Mouse (Mus musculus) embryonic fibroblast, embryonic 13.5 days (primary cell): ENCODE data around the gene Scgb1b27. TPM values are rescaled to one million over a fixed set of nuclear protein-coding genes. Genes with fewer than 3 reads are reported as not detected.
"Not testable (repeated sequence)": the region's sequence is repeated elsewhere in the genome, so short reads cannot be mapped to it uniquely, and the experiment has no call there.

ENCODE experiments used
- H3K27ac ChIP-seq: 2 replicates; pipeline ENCODE4 v1.5.1; 2012; ENCODE audit warnings: low read length, control low read depth, inconsistent platforms; ENCODE audit not compliant: insufficient read depth
- H3K4me1 ChIP-seq: 2 replicates; pipeline ENCODE4 v1.6.1; 2011; ENCODE audit warnings: low read length; ENCODE audit not compliant: control insufficient read depth, insufficient read depth
- H3K4me3 ChIP-seq: 2 replicates; pipeline ENCODE4 v1.5.1; 2011; ENCODE audit warnings: mild to moderate bottlenecking, control low read depth, low read length; ENCODE audit not compliant: insufficient read depth
- CTCF ChIP-seq: IDR thresholded peaks from 2 replicates; pipeline ENCODE4 v1.5.1; 2011; ENCODE audit warnings: mild to moderate bottlenecking, control low read depth, low read length, moderate library complexity, borderline replicate concordance; ENCODE audit not compliant: insufficient read depth
- POLR2A ChIP-seq: IDR thresholded peaks from 2 replicates; pipeline ENCODE4 v1.6.1; 2011; ENCODE audit warnings: low read depth, mild to moderate bottlenecking, control low read depth, low read length, moderate library complexity
- polyA plus RNA-seq: library from polyadenylated mRNA; stranded (reverse); fragments of >200 nt; gene quantifications from 2 replicates; pipeline ENCODE4 v1.2.4, GENCODE M21; 2011; ENCODE audit warnings: low read depth; ENCODE audit not compliant: missing spikeins, insufficient read length

The Scgb1b27 gene
- polyA plus RNA-seq = not detected in 2 replicates

DNA sequence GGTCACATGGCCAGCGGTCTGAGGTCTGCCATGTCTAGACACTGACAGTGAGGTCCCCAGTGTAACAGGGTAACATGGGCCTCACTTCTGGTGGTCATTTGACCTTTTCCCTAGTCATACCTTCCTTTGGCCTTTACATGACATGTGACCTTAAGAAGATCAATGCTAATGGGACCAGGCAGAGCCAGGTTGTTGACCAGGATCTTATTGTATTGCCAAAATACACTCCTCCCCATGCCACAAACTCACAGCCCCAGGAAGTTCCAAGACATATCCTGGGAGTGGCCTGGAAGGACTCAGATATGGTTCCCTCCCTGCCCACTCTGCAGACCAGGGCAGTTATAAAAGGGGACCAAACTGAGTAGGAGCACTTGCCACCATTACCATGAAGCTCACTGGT is at the start of gene Scgb1b27:
Scgb1b27 (plus strand) TSS at position 301 of the 400 bp plus-strand sequence.
- not testable (repeated sequence) for H3K4me3 ChIP-seq, H3K4me1 ChIP-seq, H3K27ac ChIP-seq

DNA sequence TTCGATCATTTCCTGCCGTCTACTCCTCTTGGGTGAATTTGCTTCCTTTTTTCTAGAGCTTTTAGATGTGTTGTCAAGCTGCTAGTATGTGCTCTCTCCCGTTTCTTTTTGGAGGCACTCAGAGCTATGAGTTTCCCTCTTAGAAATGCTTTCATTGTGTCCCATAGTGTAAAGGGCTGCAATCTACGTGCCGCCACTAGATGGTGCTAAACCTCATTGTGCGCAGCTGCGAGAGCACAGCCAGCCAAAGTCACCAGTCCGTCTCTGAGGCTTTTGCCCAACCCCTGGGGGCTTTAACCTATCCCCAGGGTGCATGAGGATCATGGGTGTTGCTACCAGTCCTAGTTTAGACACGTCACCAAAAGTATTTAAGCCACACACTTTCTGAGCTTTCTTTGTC is 39.0 kb upstream of the Scgb1b27 start:
- H3K4me1 ChIP-seq, H3K4me3 ChIP-seq, H3K27ac ChIP-seq: not testable (repeated sequence)
- peak; percentile 55; the same call in 1 of the 2 replicates for TF ChIP-seq CTCF

- no peak within 1 kb of the TSS for H3K27ac ChIP-seq
- no peak within 1 kb of the TSS for H3K4me3 ChIP-seq
- no peaks in the 10 kb centered on the region for H3K4me1 ChIP-seq
- TF ChIP-seq CTCF (no peak), POLR2A (no peak)
Observed at GRCm38 (mm10) chr7:34013842-34014241, 7.4 kb upstream of the Scgb1b27 start, which contains the start of gene Scgb2b27. Gene Scgb2b27 (minus strand): TSS chr7:34013942.

GRCm38 (mm10) chr7:34025641-34026040 is 4.4 kb downstream of the Scgb1b27 start:
- Histone ChIP-seq H3K4me3 (no peak overlapping the region), H3K27ac (no peak overlapping the region), H3K4me1 (no peaks in the 10 kb centered on the region)
- no peak for TF ChIP-seq POLR2A
- TF ChIP-seq CTCF = no peak

DNA sequence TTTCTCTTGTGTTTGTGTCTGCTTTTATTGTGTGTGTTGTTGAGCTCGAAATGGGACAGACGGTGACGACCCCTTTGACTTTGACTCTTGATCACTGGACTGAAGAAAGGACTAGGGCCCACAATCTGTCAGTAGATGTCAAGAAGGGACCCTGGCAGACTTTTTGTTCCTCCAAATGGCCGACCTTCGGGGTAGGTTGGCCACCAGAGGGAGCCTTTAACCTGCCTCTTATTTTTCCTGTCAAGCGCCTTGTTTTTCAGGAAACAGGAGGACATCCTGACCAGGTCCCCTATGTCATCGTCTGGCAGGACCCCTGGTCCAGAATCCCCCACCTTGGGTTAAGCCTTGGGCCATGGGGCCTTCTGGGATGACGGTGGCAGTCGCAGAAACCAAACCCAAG is 5.9 kb downstream of the Scgb1b27 start:
- H3K27ac ChIP-seq, H3K4me1 ChIP-seq, H3K4me3 ChIP-seq: not testable (repeated sequence)

DNA sequence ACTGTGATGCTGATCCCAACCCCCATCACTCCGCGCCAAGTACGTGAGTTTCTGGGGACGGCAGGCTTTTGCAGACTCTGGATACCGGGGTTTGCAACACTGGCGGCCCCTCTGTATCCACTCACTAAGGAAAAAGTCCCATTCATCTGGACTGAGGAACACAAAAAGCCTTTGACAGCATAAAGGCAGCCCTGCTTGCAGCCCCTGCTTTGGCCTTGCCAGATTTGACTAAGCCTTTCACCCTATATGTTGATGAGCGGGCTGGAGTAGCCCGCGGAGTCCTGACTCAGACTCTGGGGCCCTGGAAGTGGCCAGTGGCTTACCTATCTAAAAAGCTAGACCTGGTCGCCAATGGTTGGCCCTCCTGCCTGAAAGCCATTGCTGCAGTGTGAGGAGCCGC is 8.7 kb downstream of the Scgb1b27 start:
- Histone ChIP-seq H3K27ac (no peak overlapping the region), H3K4me3 (no peak overlapping the region)
- TF ChIP-seq CTCF = no peak
- no peak for TF ChIP-seq POLR2A

DNA sequence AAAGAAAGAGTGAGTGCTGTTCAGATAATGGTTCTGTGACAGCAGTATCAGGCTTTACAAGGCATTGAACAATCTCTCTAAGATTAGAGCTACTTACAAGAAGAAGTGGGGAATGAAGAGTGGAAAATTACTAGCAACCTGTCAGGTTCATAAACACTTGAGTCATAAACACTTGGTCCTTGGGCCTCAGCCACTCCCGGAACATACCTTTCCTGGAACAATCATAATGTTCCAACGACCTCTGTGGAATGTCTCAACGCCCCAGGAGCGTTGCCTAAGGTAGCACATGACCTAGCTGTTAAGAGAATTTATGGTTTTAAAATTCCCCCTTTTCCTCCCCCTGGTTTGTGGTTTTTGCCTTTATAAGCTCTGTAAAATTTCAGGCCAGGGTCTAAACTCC is 13.3 kb downstream of the Scgb1b27 start:
- H3K4me1 ChIP-seq, H3K27ac ChIP-seq, H3K4me3 ChIP-seq: not testable (repeated sequence)

More for the DNA sequence above, 8.7 kb downstream of the Scgb1b27 start:
- H3K4me1 ChIP-seq = no peaks in the 10 kb centered on the region

GRCm38 (mm10) chr7:34036076-34036815 is 15.0 kb downstream of the Scgb1b27 start:
- H3K4me1 ChIP-seq, H3K27ac ChIP-seq, H3K4me3 ChIP-seq: not testable (repeated sequence)

DNA sequence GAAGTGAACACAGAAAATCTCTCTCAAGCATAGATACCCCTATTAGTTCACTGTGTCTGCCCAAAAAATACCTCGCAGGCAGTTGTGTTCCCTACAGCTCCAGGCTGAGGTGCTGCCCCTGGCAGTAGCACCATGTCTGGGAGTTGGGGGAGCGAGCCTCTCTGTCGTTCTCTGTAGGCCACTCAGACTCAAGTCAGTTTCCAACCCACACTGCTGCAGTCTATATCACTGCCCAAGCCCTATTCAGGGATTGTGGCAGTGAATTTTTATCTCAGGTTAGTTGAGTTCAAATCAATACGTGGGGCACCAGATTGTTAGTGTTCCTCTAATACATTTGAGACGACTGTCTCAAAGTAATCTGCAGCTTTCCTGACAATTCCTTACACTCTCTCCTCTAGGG is 46.8 kb downstream of the Scgb1b27 start:
- H3K4me1 ChIP-seq, H3K27ac ChIP-seq, H3K4me3 ChIP-seq: not testable (repeated sequence)

Other genes with a start within 250 kb of the Scgb1b27 start
- gene Scgb2b26, start 76.4 kb upstream of the Scgb1b27 start, polyA plus RNA-seq = not detected in 2 replicates
- not detected in 2 replicates for gene Scgb2b27, start 7.5 kb upstream of the Scgb1b27 start, polyA plus RNA-seq
- gene Scgb1b30, start 73.9 kb downstream of the Scgb1b27 start, polyA plus RNA-seq = not detected in 2 replicates
- 32.7 and 33.2 TPM in 2 replicates for gene Wtip, start 111.8 kb downstream of the Scgb1b27 start, polyA plus RNA-seq
- 108 and 123 TPM in 2 replicates for gene Uba2, start 148.1 kb downstream of the Scgb1b27 start, polyA plus RNA-seq
- 16.8 and 18.6 TPM in 2 replicates for gene Pdcd2l, start 175.2 kb downstream of the Scgb1b27 start, polyA plus RNA-seq
- gene Gpi1, start 208.9 kb downstream of the Scgb1b27 start, polyA plus RNA-seq = 244 and 331 TPM in 2 replicates
- not detected in 2 replicates for gene Gm6096, start 229.6 kb downstream of the Scgb1b27 start, polyA plus RNA-seq